Mouse (Mus musculus): ENCODE results near the gene Efcab11. TPM values are rescaled to one million over a fixed set of nuclear protein-coding genes. Genes with fewer than 3 reads are reported as not detected.

Efcab11 gene
- total RNA-seq, 2 experiments from 2014 or later = 3.5 to 3.9 TPM

Other genes starting within 250 kb of the Efcab11 start
- 52.8 and 60.8 TPM in 2 replicates for gene Tdp1, start 78 bp upstream of the Efcab11 start, total RNA-seq (2014; fragmentation: Nextera tagmentation)
- 15.5 and 22.1 TPM in 2 replicates for gene Tdp1, start 78 bp upstream of the Efcab11 start, total RNA-seq (2017)
- not detected in 2 replicates for gene Kcnk13, start 80.1 kb upstream of the Efcab11 start, total RNA-seq (2014; fragmentation: Nextera tagmentation)
- gene Kcnk13, start 80.1 kb upstream of the Efcab11 start, total RNA-seq (2017) = 0.38 TPM in 1 of 2 replicates, not detected in the other
- 198 and 227 TPM in 2 replicates for gene Psmc1, start 225.7 kb upstream of the Efcab11 start, total RNA-seq (2014; fragmentation: Nextera tagmentation)
- 293 and 383 TPM in 2 replicates for gene Psmc1, start 225.7 kb upstream of the Efcab11 start, total RNA-seq (2017)

All from megakaryocyte-erythroid progenitor cell, adult 5-6 weeks (primary cell).